Mouse (Mus musculus) common myeloid progenitor, adult 5-6 weeks (primary cell): ENCODE data around the gene Pik3c2g. TPM values are rescaled to one million over a fixed set of nuclear protein-coding genes. Genes with fewer than 3 reads are reported as not detected.

ENCODE experiments used
- ATAC-seq: replicated peaks from 2 replicates; pipeline ENCODE4 v1.8.0; 2016; ENCODE audit warnings: low read depth, mild to moderate bottlenecking, moderate TSS enrichment, inconsistent platforms; ENCODE audit not compliant: poor library complexity, severe bottlenecking
- total RNA-seq: library from RNA; stranded (forward); fragments of 200-1000, 187-1606 nt; gene quantifications from 2 replicates; pipeline ENCODE4 v1.2.3, GENCODE M21; 2017

The Pik3c2g gene
- total RNA-seq, 1 experiment from 2014 or later: not detected

DNA sequence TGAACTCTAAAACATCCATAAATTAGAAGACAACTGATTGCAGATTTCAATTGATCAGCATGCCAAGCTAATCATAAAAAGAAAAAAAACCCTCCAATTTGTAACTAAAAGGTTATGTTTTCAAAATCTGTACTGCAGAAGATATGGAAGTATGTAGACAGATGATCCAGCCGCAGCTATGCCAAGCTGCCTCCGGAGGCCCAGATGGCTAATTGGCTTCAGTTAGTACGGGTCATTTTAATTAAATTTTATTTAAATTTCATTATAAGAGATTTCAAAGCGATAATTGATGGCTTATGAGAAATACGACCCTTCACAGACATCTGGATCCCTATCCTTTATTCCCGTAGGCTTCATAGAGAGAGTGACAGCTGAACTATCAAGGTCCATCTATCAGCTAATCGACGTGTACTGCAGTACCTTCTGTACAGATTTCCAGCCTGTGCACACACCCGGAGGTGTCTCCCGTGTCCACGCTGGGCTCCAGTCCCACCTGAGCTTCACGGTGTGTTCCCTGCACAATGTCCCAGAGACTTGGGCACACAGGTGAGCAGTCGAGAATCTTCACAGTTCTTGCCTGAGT lies 132.7 kb downstream of the Pik3c2g start:
- ATAC-seq: no peak

DNA sequence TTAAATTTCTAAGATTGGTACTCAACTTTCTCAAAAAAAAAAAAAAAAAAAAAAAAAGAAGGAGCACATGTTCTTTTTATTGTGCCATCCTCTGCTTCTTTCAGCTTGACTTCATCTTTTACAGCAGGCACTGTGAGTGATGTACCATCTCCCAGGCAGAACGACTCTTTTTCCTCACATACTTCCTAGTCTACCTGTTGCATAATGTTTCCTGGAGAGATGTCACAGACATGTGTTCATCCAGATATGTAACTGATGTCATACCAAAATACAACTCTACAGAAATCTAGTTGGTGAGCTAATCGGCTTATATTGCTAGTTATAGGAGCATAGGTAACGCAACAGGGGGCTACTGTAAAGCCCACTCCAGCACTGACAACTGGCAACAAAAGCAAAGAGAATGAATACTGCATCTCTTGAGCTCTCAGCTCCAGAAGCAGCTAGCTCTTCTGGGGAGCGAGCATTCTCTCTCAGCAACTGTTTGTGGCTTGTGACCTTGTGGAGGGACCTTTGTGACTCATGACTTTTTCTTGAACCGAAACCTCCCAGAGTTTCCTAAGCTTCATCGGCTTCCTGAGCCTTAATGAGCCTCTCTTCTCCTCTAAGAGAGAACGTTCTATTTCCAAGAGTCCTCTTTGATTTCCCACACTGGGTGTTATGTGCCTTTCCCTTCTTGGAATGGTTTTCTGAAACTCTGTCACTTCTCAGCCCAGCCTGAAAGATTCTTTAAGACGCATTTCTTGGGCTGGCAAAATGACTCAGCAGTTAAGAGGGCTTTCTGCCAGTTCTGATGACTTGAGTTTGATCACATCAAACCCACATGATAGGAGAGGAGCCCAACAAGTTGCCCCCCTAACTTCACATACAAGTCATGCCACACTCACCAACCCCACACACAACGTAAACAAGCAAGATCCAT lies 148.9 kb downstream of the Pik3c2g start:
- ATAC-seq: peak; percentile 95

DNA sequence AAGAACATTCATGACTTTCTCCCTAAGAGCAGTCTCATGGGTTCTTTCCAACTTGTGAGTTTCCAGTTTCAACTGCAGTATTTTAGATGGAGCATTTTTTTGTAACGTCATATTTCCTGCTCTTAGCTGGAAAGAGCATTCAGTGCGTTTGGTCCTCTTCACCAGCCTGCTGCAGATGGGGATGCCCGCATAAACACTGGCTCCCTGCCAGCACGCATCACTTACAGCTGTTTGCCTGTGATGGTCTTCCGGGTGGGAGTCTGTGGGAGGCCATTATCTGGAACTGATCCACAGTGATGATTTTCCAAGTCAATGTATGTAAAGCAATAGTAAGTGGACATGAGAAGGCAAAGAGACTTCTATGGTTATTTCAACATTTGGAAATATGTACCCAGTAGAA lies 151.3 kb downstream of the Pik3c2g start:
- no peak for ATAC-seq

DNA sequence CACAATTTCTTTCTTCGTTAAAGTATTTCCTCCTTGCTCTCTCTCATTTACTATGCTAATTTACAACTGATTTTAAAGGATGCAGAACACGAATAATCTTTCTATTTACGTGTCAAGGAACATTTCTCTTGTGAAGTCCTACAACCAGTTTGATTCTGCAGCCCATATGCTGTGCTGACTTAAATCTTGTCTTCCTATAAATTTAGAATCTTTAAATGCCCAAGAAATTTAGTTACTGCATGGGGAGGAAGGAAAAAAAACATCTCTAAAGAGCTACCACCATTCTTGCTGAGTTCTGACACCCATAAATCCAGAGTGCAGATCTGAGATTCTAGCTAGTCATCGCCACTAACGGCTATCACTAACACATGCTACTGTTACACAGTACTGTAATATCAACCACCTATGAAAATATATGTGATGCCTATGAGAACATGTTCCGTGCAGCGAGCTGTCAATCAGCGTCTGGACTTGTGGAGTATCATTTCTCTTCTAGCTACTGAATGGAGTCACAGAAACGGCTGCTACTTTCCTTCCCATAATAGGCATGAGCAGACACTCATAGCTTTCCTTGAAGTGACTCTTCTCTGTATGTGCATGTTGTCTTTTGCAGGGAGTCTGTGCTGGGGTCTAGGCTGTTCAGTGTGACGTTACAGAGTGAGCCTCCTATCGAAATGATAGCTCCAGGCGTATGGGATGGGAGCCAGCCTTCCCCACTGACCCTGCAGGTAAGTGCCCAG lies 155.8 kb downstream of the Pik3c2g start:
- ATAC-seq: no peak

DNA sequence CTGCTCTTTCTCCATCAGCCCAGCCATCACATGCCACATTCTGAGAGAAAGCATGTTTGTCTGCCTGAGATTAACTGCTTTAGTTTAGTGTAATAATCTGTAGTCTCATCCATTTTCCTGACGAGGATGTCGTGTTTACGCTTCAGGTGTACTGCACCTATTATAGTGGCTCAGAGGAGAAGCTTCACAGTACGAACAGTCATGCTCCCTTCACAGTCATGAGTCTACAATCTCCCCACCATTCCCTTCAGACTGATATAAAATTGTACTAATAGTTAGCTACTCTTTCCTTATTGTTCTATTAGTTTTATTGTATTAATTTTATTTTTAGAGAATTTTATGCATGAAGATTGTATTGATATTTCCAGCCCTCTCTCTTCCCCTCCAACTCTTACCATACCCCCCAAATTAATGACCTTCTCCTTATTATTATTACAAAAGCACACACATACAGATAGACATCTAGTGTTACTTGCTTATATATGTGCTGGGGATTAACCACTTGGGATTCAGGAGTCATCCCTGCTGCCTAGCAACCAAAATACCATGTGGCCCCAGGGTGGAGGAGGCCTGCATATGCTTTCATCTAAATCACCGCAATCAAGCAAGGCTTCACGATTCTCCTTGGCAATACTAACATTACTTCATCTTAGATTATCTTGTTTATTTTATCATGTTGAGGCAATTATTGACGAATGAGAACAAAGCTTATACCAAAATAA lies 159.9 kb downstream of the Pik3c2g start:
- no peak for ATAC-seq

DNA sequence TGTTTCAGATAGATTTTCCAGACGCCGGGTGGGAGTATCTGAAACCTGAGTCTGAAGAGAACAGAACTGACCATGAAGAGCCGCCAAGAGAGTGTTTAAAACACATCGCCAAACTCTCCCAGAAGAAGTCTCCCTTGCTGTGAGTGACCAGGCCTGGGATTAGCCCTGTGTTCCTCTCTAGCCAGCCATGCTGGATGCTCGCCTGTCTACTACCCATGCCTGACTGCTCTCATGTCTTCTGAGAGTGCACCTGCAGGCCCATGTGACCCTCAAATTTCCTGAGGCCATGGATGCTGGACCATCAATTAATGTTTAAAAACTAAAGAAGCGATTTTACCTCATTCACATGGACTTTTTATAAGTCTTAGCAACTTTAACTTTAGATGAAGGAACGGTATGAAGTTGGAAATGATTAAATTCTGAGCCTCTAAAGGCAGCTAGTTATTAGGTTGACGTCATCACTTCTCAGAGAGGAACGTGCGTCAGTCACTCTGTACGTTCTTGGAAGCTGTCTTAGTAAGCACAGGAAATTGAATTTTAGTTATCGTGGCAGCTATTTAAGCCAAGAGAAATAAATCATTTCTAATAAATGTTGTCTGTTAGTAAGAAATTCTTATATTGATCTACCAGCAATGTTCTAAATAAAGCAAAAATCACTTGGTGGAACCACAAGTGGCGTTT lies 161.2 kb downstream of the Pik3c2g start:
- no peak for ATAC-seq

- no peak for ATAC-seq
Measured at GRCm38 (mm10) chr6:139750599-139750998, 163.6 kb downstream of the Pik3c2g start.

DNA sequence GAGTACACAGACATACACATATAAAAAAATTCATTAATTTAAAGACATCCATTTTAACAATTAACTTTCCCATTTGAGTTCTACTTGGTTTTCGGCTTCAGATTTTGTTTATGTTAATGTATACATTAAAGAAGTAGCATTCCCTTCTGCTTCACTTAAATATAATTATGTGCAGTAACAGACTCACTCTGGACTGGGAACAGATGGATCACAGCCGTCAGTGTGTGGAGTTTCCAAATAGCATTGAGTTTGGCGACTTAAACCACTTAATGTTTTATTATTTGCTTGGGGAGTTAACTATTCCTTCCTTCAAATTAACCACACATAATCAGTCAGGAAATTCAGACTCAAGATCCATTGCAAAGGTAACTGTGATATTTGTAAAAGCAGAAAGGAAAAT lies 164.0 kb downstream of the Pik3c2g start:
- no peak for ATAC-seq

- no peak for ATAC-seq
Measured at GRCm38 (mm10) chr6:139757876-139758275, 170.9 kb downstream of the Pik3c2g start.

GRCm38 (mm10) chr6:139760978-139761377 lies 174.0 kb downstream of the Pik3c2g start:
- ATAC-seq: no peak

DNA sequence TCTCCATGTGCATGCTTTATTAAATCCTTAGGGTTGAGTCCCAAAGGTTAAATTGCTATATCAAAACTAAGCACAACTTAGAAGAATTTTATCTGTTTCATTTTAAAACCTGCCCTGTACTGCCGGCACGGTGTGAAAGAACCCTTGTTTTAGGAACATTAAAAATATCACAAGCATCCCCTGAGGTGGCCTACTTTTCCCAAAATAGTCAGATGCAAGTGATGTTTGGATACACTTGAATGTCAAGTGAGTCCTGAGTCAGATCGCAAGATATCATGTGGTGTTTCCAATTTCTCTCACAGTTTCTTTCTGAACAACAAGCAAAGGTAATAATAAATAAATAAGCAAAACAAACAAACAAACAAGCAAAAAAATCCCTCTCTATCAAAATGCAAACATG lies 177.4 kb downstream of the Pik3c2g start:
- no peak for ATAC-seq

- no peak for ATAC-seq
Measured at GRCm38 (mm10) chr6:139769744-139770473, 182.9 kb downstream of the Pik3c2g start.

DNA sequence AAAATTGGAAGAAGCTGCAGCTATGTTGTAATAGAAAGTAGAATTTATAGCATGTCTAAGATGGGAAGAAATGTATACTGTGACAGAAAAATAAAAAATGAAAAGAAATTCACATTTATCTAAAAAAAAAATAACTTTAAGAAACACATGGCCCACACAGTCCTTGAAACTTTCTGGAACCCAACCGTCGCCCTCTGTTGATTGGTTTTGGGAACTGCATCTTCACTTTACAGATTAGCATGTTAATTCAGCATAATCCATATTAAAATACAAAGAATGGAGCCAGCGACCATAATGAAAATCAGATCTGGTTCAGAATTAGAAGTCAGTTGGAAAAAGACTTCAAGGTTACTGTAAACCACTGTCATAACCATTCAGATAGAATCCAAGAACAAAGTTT lies 183.5 kb downstream of the Pik3c2g start:
- ATAC-seq: peak; percentile 58; the same call in 1 of the 2 replicates

DNA sequence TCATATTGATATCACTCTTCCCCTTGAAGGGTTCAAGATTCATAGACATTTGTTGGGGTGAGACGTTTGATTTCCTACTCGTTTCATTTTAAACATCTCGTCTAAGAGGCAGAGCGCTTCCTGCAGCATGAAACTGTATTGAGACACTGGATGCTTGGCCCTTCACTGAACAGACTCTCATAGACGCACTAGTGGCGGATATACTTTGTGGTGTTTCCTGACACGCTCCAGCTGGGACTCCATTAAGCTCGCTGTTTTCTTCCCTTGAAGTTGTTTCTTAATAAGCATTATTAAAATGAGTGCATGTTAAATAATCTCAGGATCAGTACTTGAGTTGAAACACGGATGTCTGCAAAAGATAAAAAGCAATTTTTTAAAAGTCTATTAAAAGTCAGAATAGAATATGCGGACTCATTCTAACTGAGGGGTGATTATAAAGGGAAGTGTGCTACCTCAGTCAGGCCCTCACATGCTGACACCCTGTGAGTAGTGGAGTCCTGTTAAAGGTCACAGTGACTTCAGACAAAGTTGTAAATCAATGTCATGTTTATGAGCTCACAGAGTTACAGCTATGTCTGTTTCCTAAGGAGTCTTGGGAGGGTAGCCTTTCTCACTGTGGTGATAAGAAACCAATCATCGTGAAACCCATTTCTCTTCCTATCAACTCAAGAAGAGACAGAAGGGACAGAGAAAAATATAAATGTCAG lies 190.7 kb downstream of the Pik3c2g start:
- no peak for ATAC-seq

GRCm38 (mm10) chr6:139780028-139780427 lies 193.0 kb downstream of the Pik3c2g start:
- no peak for ATAC-seq

GRCm38 (mm10) chr6:139789479-139789878 lies 202.5 kb downstream of the Pik3c2g start:
- no peak for ATAC-seq

- no peak for ATAC-seq
Measured at GRCm38 (mm10) chr6:139799541-139800226, 212.7 kb downstream of the Pik3c2g start.

- no peak for ATAC-seq
Measured at GRCm38 (mm10) chr6:139821916-139822315, 234.9 kb downstream of the Pik3c2g start.
